Mouse (Mus musculus) left cerebral cortex, adult 9 months (tissue): ENCODE data around the gene Hist2h3c1.

Source experiments
- DNase-seq, 2 experiments: peaks; one replicate each; pipeline ENCODE4 v3.0.0; 2022; ENCODE audit warnings: low spot score in 2 of 2

The Hist2h3c1 gene

GRCm38 (mm10) chr3:96255926-96256593 lies 9.6 kb downstream of the Hist2h3c1 start:
- DNase-seq: no peak

- no peak for DNase-seq
Measured at GRCm38 (mm10) chr3:96257190-96257589, 10.7 kb downstream of the Hist2h3c1 start.

- DNase-seq: no peak
Measured at GRCm38 (mm10) chr3:96260220-96260619, 13.7 kb downstream of the Hist2h3c1 start.

- no peak for DNase-seq
Measured at GRCm38 (mm10) chr3:96261623-96262022, 15.1 kb downstream of the Hist2h3c1 start.

- DNase-seq: peak in 1 of 2 experiments; percentile 90
Measured at GRCm38 (mm10) chr3:96262216-96262875, 15.9 kb downstream of the Hist2h3c1 start.

GRCm38 (mm10) chr3:96262979-96263550 lies 16.6 kb downstream of the Hist2h3c1 start, which contains the start of gene Hist2h4:
Hist2h4 (minus strand) TSS chr3:96263311.
- peak; percentile 96 to 99 for DNase-seq

- no peak for DNase-seq
Measured at GRCm38 (mm10) chr3:96263558-96264403, 17.3 kb downstream of the Hist2h3c1 start.

GRCm38 (mm10) chr3:96264404-96264949 lies 18.0 kb downstream of the Hist2h3c1 start:
- no peak for DNase-seq

GRCm38 (mm10) chr3:96266132-96266710 lies 19.7 kb downstream of the Hist2h3c1 start:
- no peak for DNase-seq

- DNase-seq: no peak
Measured at GRCm38 (mm10) chr3:96267541-96267940, 21.1 kb downstream of the Hist2h3c1 start.

GRCm38 (mm10) chr3:96268051-96268775 lies 21.7 kb downstream of the Hist2h3c1 start, which contains the start of gene Hist2h3b:
Hist2h3b (plus strand) TSS chr3:96268654.
- DNase-seq: peak in 1 of 2 experiments; percentile 85

GRCm38 (mm10) chr3:96268776-96269378 lies 22.4 kb downstream of the Hist2h3c1 start:
- DNase-seq: peak in 1 of 2 experiments; percentile 42

- peak; percentile 95 to 97 for DNase-seq
Measured at GRCm38 (mm10) chr3:96269511-96270474, 23.3 kb downstream of the Hist2h3c1 start, which contains the start of gene Hist2h2bb. Hist2h2bb (plus strand) TSS chr3:96269752.

- no peak for DNase-seq
Measured at GRCm38 (mm10) chr3:96273591-96274465, 27.3 kb downstream of the Hist2h3c1 start.

- peak in 1 of 2 experiments; percentile 61 for DNase-seq
Measured at GRCm38 (mm10) chr3:96277428-96277799, 30.9 kb downstream of the Hist2h3c1 start.

GRCm38 (mm10) chr3:96277800-96278624 lies 31.5 kb downstream of the Hist2h3c1 start:
- peak; percentile 90 to 93 for DNase-seq

- DNase-seq: no peak
Measured at GRCm38 (mm10) chr3:96280660-96281059, 34.2 kb downstream of the Hist2h3c1 start.
